Mouse (Mus musculus) heart, postnatal 25 days (tissue): ENCODE results near the gene Hsf4. TPM values are rescaled to one million over a fixed set of nuclear protein-coding genes. Genes with fewer than 3 reads are reported as not detected.
"Not testable (repeated sequence)": the region's sequence is repeated elsewhere in the genome, so short reads cannot be mapped to it uniquely, and the experiment has no call there.

ENCODE experiments used
- DNase-seq: peaks from one replicate; pipeline ENCODE4 v3.0.0; 2022; ENCODE audit warnings: low spot score
- intact Hi-C: fragments of 180-260 bp; cut with DNase I; formaldehyde crosslinking; loops from one replicate; pipeline ENCODE4 v1.15.1; 2025
- total RNA-seq, 2 experiments: library from RNA; stranded (reverse); gene quantifications; 2 replicates each; pipeline ENCODE4 v1.2.3; 2021

Gene Hsf4
- total RNA-seq: 1 to 10 TPM; 1.5 to 2.2 TPM

DNA sequence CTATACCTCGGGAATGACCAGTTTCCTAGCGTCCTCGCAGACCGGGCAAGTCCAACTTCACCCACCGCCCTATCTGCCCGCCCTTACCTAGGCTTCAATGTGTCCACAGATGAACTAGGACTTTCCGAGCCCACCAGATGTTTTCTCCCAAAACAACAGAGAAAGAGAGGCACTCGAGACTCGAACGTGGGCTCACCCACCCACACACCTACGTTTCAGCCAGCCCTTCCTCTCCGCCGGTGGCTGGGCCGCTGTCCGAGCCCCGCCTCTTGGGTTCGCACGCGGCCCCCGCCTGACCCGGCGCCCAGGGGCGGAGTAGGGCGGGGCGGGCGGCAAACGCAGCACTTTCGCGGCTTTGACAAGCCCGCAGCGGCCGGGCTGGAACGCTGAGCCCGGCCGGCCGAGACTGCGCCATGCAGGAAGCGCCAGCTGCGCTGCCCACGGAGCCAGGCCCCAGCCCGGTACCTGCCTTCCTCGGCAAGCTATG is at the start of gene Hsf4:
Gene Hsf4 (plus strand): TSS at position 341 of the 487 bp plus-strand sequence.
- intact Hi-C loops: loop anchor here (10.0 kb wide), 1 partner anchor 615 kb away; no protein-coding TSS in a partner anchor
- no peak for DNase-seq

DNA sequence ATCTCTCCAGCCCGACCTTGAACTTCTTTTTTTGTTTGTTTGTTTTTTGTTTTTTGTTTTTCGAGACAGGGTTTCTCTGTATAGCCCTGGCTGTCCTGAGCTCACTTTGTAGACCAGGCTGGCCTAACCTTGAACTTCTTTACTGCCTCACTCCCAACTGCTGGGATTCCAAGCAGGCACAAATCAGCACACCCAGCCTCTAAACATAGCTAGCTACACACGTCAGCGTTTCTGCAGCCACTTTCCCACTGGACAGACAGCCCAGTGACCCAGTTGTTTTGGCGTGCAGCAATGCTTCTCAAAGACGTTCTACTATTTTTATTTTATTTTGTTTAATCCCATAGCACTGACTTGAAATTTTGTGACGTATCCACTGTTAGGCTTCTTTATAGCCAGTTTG is 45.8 kb upstream of the Hsf4 start:
- intact Hi-C loops: loop anchor here (2.0 kb wide), 1 partner anchor 53 kb away; the partner anchor contains the start of gene Cbfb
- no peak for DNase-seq

DNA sequence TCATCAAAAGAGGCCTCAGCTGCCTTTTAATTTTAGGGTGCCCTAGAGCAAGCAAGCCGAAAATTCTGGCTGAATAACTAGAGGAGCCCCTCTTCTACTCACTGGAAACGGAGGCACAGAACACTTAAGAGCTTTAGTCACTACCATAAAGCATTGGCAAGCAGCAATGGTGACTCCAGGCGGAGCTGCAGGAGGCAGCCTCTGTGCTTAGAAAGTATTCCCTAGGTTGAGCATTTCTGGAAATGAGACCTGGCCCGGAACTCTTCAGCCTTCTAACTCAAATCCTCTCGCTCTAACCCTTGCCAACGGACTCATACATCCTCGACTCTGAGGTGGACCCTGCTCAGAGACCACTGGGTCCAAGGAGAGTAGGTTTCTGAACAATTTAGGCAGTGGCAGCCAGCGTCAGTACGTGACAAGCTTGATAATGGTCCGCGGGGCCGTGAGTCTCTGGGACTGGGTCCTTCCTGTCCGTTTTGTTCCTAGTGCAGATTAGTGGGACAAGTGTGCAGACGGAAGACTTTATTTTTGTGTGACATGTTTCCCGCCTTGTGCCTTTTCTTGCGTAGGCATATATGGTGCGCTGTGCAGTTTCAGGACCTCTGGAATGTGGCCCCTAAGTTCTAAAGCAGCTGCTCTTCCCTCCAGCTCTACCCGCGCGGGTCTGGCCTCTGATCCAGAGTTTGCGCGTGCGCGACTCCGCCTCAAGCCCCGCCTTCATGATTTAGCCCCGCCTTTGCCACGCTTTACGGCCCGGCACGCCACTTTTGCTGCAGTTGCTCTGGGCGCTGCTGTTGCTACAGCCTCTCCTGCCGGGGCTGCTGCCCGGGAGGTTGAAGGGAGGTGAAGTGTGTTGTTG is 45.0 kb upstream of the Hsf4 start, which contains the start of gene D230025D16Rik:
Gene D230025D16Rik (plus strand): TSS at position 733 of the 859 bp plus-strand sequence.
- intact Hi-C loops: loop anchor here (2.0 kb wide), 1 partner anchor 54 kb away; the partner anchor contains the start of gene Cbfb
- DNase-seq: peak; percentile 89

DNA sequence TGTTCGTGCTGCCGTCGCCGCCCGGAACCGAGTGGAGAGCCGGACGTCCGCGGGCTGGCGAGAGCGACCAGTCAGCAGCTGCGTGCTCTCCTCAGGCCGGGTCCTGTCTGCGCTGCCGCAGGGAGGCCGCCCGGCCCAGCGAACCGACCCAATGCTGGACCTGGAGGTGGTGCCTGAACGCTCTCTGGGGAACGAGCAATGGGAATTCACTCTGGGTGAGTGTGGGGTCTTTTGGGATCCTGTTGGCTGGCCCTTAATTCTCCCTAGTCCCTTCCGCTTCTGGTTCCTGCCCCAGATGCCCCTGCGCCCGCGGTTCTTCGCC is 44.4 kb upstream of the Hsf4 start:
- DNase-seq: no peak
- intact Hi-C loops: loop anchor here (2.0 kb wide), 1 partner anchor 54 kb away; the partner anchor contains the start of gene Cbfb

DNA sequence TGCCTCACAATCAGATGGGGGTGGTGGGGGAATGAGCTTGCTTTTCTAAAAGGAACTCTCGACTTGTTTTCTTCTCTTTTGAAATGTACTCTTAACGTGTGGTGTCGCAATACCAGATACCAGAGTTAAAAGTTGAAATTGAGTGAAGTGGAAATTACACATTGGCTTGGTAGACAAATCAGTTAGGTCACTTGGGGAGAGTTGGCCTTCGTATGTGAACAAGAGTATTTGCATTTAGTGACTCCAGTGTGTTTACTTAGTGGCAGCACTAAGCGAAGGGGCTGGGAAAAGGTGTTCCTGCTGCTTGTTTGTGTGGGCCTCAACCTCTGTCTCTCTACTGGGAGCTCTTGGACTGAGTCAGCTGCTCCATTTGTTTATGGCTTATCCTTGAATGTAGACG is 43.7 kb upstream of the Hsf4 start:
- DNase-seq: no peak
- intact Hi-C loops: loop anchor here (2.0 kb wide), 1 partner anchor 55 kb away; the partner anchor contains the start of gene Cbfb

DNA sequence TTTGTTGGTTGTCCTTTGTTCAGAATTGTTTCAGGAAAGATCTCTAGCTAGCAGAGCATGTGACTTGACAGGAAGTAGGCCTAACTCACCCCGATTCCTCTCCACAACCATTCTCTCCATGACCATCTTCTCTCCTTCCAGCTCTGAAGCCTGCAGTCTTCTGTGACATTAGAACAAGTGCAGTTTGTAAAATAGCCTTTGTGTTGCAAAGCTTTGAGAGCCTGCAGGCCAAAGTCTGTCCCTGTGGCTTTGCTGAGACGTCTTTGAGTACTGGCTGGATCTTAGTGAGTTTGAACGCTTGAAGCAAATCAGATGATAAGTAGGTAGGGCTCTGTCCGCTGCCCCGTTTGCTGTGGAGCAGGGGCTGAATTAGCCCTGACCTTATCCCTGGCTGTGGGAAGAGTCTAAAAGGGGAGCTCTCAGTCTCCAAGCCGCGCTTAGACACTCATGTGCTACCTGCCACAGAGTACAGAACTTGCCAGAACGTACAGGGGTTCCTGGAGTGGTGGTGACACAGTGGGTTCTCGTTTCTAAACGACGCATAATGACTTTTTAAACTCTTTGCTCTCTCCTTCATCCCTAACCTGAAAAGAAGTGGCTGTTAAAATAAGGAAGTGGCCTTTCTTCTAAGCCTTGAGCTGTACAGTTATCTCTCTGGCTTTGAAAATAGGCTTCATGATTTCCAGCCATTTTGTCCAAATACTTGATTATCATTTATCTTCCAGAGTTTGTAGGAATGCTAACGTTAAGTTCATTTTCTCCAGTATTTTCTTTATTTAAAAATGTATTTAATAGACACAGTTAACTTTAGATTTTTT is 37.9 kb upstream of the Hsf4 start:
- DNase-seq: no peak
- intact Hi-C loops: no loop called here

DNA sequence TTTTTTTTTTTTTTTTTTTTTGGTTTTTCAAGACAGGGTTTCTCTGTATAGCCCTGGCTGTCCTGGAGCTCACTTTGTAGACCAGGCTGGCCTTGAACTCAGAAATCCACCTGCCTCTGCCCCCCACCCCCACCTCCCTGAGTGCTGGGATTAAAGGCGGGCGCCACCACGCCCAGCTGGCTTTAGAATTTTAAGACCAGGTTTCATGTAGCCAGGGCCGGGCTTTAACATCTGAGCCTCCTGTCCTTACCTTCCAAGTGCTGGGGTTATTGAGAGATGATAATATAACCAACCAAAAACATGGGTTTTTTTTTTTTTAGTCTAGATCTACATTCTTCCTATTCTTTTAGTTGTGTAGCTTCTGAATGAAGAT is 37.3 kb upstream of the Hsf4 start:
- DNase-seq, intact Hi-C loops: not testable (repeated sequence)

DNA sequence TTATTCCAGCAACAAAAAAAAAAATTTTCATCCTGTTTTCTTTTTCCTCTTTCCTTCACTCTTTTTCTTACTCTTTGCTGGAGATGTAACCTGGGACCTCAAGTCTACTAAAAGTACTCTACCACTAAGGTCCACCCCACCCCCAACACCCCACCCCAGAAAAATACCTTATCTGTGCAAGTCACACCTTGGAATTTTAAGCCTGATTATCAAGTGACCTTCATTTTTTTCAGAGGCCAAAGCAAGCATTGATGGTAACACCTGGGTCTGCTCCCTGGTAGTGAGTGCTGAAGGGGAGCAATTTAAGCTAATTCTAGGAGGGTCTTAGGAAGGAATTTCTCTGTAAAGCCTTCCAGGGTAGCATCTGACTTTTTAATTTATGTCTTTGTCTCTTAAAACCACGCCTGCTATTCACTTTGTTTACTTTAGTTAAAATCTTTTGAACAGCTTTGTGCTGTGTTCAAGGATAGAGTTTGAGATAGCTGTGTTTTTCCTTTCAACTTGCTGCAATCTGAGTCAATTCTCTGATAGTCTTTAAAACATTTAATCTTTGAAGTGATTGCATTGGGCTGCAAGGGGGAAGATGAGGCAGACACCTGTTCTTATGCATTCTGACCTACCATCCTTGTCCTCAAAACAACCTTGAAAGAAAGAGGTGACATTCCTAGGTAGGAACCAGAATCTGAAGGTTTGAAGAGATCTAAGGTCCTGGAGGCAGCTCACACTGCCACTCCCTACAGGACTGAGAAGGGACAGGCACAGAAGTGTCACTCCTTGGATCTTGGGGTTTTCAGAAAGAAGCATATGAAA is 36.3 kb upstream of the Hsf4 start:
- no peak for DNase-seq
- intact Hi-C loops: no loop called here

DNA sequence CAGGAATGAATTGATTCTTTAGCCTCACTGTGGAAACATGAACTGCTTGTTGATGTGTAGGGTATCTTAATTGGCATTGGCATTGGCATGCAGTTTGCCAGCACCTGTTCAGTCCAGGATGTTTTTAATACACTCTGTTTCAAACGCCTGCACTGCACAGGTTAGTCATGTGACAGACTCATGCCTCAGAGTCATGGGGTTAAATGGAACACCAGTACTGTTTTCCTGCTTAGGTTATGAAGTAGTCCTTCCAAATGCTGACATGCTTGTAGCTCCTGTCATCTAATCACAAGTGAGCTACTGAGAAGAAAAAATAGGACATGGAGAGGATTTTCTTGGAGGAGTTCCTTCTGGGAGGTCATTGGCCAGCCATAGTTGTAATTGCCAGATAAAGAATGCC is 34.4 kb upstream of the Hsf4 start:
- no peak for DNase-seq
- intact Hi-C loops: no loop called here

DNA sequence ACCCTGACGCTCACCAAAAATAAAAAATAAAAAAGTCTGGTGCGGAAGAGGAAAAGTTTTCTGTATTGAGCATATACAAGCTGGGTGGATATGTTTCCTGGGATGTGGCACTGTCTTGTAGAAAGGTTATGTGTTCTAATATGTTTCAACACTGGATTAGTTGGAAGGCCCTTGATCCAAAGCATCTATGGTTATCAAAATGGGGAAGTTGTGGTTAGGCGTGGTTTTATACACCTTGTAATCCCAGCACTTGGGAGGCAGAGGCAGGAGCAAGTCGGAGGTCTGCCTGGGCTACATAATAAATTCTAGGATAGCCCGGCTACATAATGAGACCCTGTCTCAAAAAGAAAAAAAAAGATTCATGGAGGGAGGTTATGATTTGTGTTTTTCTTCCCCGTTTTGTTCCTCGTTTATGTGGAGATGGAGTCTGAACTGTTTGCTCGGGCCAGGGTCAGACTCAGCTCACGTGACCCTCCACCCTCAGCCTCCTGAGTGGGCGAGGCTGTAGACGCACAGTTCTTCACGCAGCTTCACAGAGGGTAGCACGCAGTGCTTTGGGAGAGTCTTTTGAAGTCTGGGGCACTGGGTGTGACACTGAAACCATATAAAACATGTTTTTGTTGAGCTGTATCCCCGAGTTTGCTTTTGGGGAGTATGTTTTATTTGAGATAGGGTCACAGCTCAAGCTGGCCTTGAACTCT is 32.0 kb upstream of the Hsf4 start:
- DNase-seq: no peak
- intact Hi-C loops: no loop called here

DNA sequence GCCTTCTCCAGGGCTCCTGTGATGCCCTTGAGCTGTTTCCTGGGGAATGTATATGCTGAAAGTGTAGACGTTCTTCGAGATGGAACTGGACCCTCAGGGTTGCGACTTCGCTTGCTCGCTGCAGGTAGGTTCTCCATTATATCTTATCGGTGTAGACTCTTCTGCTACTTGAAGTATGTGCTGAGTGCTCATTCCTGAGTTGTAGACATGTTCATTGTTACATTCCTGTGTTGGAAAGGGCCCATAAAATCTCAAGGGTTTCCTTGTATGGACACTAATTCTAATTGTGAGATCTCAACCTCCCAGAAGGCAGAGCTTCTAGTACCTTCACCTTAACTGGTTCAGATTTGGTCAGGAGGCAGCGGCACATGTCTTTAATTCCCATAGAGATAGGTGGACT is 28.6 kb upstream of the Hsf4 start:
- intact Hi-C loops: no loop called here
- no peak for DNase-seq

DNA sequence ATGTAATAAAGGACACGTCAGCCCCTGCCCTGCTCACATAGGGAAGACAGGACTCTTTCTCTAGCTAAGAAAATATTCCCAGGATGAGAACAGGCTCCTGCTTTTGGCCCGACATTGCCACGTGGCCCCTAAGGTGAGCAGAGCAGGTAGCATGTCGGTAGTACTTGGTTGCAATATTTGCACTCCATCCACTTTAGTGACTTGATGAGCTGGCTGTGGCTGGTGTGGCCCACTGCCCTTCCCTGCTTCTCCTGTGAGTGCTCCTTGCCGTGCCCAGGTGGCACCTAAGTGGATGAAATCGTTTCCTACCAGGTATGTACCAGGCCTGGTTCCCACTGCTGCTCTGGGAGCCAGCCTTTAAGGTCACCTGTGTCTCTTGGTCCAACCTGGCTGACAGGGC is 17.6 kb upstream of the Hsf4 start:
- intact Hi-C loops: loop anchor here (5.0 kb wide), 1 partner anchor 40 kb away; no protein-coding TSS in a partner anchor
- DNase-seq: no peak

DNA sequence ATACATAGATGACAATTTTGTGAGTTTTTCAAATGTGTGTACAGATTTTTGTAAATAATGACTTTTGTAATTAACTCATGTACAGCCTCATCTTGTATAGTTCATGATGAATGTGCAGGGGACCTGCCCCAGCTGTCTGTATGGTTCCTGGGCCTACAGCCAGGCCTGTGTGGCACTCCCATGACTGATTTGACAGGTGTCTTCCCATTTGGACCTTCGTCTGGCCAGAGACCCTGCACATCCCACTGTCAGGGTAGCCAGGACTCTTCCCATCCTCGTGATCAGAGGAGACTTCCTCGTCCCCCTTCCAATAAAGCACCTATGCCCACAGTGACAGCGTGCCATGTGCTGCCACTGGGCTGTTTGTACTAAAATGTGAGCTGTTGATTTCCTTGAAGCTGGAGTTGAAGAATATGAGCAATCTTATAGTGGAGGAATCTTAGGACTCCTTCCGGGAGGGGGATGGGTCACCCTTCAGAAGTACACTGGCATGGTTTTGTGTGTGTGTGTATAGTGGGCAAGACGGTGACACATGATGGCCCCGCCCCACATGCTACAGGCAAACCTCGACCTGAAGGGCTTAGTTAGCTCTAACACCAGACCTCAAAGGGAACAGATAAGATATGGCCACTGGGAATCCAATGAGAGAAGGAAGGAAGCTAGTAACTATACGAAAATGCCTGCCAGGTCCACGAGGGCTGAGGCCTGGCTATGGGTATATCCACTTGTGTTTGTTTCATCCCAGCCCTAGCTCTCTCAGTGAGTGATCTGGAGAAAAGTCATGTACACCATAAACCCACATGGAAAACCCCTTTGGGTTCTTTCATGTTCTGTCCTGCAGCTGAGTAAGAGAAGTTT is 16.7 kb upstream of the Hsf4 start:
- intact Hi-C loops: loop anchor here (5.0 kb wide), 1 partner anchor 39 kb away; no protein-coding TSS in a partner anchor
- DNase-seq: no peak

DNA sequence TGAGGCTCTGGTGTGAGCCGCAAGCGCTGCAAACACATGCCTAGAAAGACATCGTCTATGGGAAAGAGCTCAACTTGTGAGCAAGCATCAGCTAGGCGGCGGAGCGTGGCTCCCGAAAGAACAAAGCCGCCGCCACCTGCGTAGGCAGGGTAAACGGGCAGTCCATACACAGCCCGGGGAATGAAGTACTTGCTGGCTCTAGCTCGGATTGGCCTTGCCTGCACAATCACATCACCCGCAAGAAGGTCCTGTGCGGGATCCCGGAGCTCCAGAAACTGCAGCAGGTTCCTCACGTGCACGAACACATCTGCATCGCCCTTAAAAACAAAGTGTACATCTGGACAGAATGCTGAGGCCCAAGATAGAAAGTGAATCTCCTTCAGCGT is 15.8 kb upstream of the Hsf4 start:
- intact Hi-C loops: loop anchor here (5.0 kb wide), 1 partner anchor 39 kb away; no protein-coding TSS in a partner anchor
- no peak for DNase-seq

DNA sequence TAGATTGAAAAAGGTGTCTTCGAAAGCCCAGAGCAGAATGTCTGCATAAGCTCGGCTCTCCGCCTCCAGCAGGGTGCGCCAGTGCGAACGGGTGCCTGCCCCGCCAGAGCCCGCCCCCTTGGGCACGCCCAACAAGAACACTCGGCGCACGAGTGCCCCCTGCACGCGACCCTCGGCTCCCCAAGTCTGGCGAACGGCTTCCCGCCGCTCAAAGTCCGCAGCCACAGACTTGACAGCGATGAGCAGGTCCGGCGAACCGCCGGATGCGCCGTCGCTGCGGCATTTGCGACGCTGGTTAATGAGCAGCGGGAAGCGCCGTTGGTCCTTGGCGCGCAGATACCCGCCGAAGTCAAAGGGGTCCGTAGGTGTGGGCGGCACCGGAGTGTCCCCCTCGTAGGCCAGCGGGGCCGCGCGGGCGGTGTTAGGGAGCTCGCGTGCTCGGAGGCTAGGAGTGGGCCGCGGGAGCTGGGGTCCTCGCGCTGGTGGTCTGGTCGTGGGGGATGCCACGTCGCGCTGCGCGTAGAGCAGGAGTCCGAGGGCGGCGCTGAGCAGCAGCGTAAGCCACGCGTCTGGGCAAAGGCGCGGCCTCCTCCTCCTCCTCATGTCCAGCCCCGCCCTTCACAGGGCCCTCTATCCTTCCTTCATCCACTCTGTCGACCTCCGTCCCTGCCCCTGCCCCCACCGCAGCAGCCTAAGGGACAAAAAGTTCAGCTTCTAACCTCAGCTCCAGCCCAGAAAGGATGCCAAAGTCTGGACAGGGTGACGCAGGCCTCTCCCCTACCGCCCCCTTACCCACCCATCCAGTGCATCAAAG is 15.2 kb upstream of the Hsf4 start:
- intact Hi-C loops: loop anchor here (5.0 kb wide), 1 partner anchor 38 kb away; no protein-coding TSS in a partner anchor
- peak; percentile 73 for DNase-seq

DNA sequence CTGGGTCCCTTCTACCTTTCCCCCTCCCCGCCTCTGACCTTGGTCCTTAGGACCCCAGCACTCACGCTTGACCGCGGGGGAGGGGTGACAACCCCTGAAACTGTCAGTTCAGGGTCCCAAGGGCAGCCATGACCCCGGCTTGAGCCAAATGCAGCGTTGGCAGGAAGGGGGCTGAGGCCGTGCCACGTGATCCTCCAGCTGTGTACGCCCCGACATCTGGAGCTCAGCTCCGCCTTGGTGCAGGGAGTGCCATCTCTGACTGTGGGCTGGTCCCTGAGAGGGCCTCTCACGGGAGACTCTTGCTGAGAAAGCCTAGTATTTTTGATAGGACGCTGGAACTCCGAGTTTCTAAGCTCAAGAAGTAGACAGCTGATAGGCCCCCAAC is 14.6 kb upstream of the Hsf4 start, which contains the start of gene B3gnt9:
Gene B3gnt9 (minus strand): TSS at position 188 of the 385 bp plus-strand sequence.
- intact Hi-C loops: loop anchor here (5.0 kb wide), 1 partner anchor 37 kb away; no protein-coding TSS in a partner anchor

More for the DNA sequence above, 14.6 kb upstream of the Hsf4 start, which contains the start of gene B3gnt9:
- peak; percentile 81 for DNase-seq
